In the genomic region with DNA sequence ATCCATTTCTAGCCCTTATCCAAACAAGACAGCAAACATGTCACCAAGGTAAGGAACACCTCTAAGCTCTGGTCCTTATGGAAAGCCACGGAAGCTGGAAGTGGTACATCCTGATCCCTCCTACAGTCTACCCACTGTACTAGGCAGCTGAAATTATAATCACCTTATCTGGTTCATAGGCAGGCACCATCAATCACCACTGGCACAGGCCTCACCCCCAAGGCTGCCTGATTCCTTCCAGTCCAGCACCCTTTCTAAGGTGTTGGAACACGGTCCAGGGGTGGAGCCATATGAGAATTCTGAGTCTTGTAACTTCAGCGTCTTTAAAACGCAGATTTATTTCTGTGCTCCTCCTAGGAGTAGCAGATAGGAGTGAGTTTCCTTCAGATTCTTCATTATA, we compare ENCODE assay signal across 13 mouse cellular contexts. TPM values are rescaled to one million over a fixed set of nuclear protein-coding genes. Genes with fewer than 3 reads are reported as not detected.
DNase-seq lines count a peak whose midpoint lies in the region; ATAC-seq and TF ChIP-seq lines count a peak whose summit lies in the region.
"Had no signal": no experiment of that assay in that cellular context is flagged by ENCODE, and none has a peak within 500 bp of the region (broad histone marks: within the 10 kb centered on the region; RNA-seq: fewer than 3 reads in every experiment).

No protein-coding gene starts in this region.

- H3K4me2 ChIP-seq in intestine, embryonic 15.5 days (replicated peaks), result no peak overlapping the region
- no peak overlapping the region for H3K4me2 ChIP-seq in intestine, postnatal 0 days (replicated peaks; ENCODE audit: low read depth)
- H3K4me2 ChIP-seq in forebrain, postnatal 0 days (ENCODE audit: low read depth), result no peak overlapping the region
- H3K4me2 ChIP-seq in limb, embryonic 14.5 days (replicated peaks; ENCODE audit: low read depth, low read length, severe bottlenecking), result no peak overlapping the region
- no peak overlapping the region for H3K4me2 ChIP-seq in stomach, embryonic 14.5 days (replicated peaks; ENCODE audit: low read depth, low read length)
- H3K4me2 ChIP-seq: liver, embryonic 13.5 days had no signal

- WGBS in intestine, embryonic 15.5 days, result 77% methylated on average over 4 of the region's 4 CpGs
- WGBS in intestine, postnatal 0 days, result 71% methylated on average over 4 of the region's 4 CpGs
- 61% methylated on average over 4 of the region's 4 CpGs for WGBS in forebrain, postnatal 0 days
- 83% methylated on average over 4 of the region's 4 CpGs for WGBS in limb, embryonic 14.5 days
- 67% methylated on average over 4 of the region's 4 CpGs for WGBS in stomach, embryonic 14.5 days

- no peaks in the 10 kb centered on the region for H3K4me1 ChIP-seq in intestine, embryonic 15.5 days (replicated peaks)
- H3K4me1 ChIP-seq in intestine, postnatal 0 days (replicated peaks; ENCODE audit: control insufficient read depth, insufficient read depth, low read length), result 0 out of 2 replicates have a peak, but pooled peaks cover 3% of the 10 kb centered on the region
- H3K4me1 ChIP-seq in forebrain, postnatal 0 days (ENCODE audit: insufficient read depth), result 0 out of 2 replicates have a peak, but pooled peaks cover 10% of the 10 kb centered on the region
- H3K4me1 ChIP-seq in limb, embryonic 14.5 days (ENCODE audit: control insufficient read depth, insufficient read depth, low read length), result peaks cover 22% of the 10 kb centered on the region
- H3K4me1 ChIP-seq in stomach, embryonic 14.5 days (ENCODE audit: control insufficient read depth, insufficient read depth, low read length), result no peaks in the 10 kb centered on the region
- H3K4me1 ChIP-seq: liver, embryonic 13.5 days had no signal

- TF ChIP-seq POLR2A in limb, embryonic 14.5 days (IDR thresholded peaks at IDR 0.05; ENCODE audit: borderline replicate concordance, extremely low read depth, insufficient read depth, insufficient read length), result no peak

- DNase-seq in forebrain, postnatal 0 days, result no peak
- DNase-seq in limb, embryonic 14.5 days (ENCODE audit: low spot score), result no peak
- DNase-seq in thymus, postnatal 0 days (ENCODE audit: low spot score), result no peak
- no peak for DNase-seq in lung, postnatal 36 days
- DNase-seq in ovary, postnatal 36 days (ENCODE audit: low spot score), result no peak
- DNase-seq: kidney, adult 11 months; layer of hippocampus, adult 9-11 months; liver, embryonic 13.5 days; lung, postnatal 4 days had no signal

- H3K27me3 ChIP-seq in intestine, embryonic 15.5 days (replicated peaks), result no peaks in the 10 kb centered on the region
- no peaks in the 10 kb centered on the region for H3K27me3 ChIP-seq in intestine, postnatal 0 days (replicated peaks; ENCODE audit: control insufficient read depth, insufficient read depth, low read length)
- H3K27me3 ChIP-seq in forebrain, postnatal 0 days (ENCODE audit: insufficient read depth, low read length), result no peaks in the 10 kb centered on the region
- no peaks in the 10 kb centered on the region for H3K27me3 ChIP-seq in limb, embryonic 14.5 days (ENCODE audit: control insufficient read depth, insufficient read depth, low read length)
- H3K27me3 ChIP-seq in stomach, embryonic 14.5 days (ENCODE audit: control insufficient read depth, insufficient read depth, low read length), result no peaks in the 10 kb centered on the region

- no peaks in the 10 kb centered on the region for H3K36me3 ChIP-seq in intestine, embryonic 15.5 days
- no peaks in the 10 kb centered on the region for H3K36me3 ChIP-seq in intestine, postnatal 0 days (ENCODE audit: control insufficient read depth, insufficient read depth)
- no peaks in the 10 kb centered on the region for H3K36me3 ChIP-seq in forebrain, postnatal 0 days (ENCODE audit: insufficient read depth)
- no peaks in the 10 kb centered on the region for H3K36me3 ChIP-seq in limb, embryonic 14.5 days (ENCODE audit: control insufficient read depth, insufficient read depth, low read length)
- H3K36me3 ChIP-seq in stomach, embryonic 14.5 days (ENCODE audit: control insufficient read depth, insufficient read depth, low read length), result no peaks in the 10 kb centered on the region
- H3K36me3 ChIP-seq: heart, embryonic 10.5 days; liver, embryonic 13.5 days had no signal

- no peak overlapping the region for H3K9ac ChIP-seq in intestine, embryonic 15.5 days
- H3K9ac ChIP-seq in intestine, postnatal 0 days (ENCODE audit: low read depth, low read length), result no peak overlapping the region
- H3K9ac ChIP-seq in forebrain, postnatal 0 days, result no peak overlapping the region
- H3K9ac ChIP-seq in limb, embryonic 14.5 days (ENCODE audit: low read depth, low read length, severe bottlenecking), result no peak overlapping the region
- no peak overlapping the region for H3K9ac ChIP-seq in stomach, embryonic 14.5 days (replicated peaks; ENCODE audit: low read depth, low read length)
- H3K9ac ChIP-seq: liver, embryonic 13.5 days had no signal

- no peaks in the 10 kb centered on the region for H3K9me3 ChIP-seq in intestine, embryonic 15.5 days
- no peaks in the 10 kb centered on the region for H3K9me3 ChIP-seq in intestine, postnatal 0 days (ENCODE audit: control insufficient read depth)
- no peaks in the 10 kb centered on the region for H3K9me3 ChIP-seq in forebrain, postnatal 0 days (ENCODE audit: low read length)
- no peaks in the 10 kb centered on the region for H3K9me3 ChIP-seq in limb, embryonic 14.5 days (ENCODE audit: control insufficient read depth, low read length)
- H3K9me3 ChIP-seq in stomach, embryonic 14.5 days (ENCODE audit: control insufficient read depth, low read depth, low read length), result no peaks in the 10 kb centered on the region
- H3K9me3 ChIP-seq: heart, embryonic 10.5 days; liver, embryonic 13.5 days had no signal

- H3K4me3 ChIP-seq in intestine, embryonic 15.5 days (replicated peaks), result no peak overlapping the region
- H3K4me3 ChIP-seq in intestine, postnatal 0 days (ENCODE audit: low read depth, low read length), result no peak overlapping the region
- H3K4me3 ChIP-seq in forebrain, postnatal 0 days (ENCODE audit: low read depth, low read length), result no peak overlapping the region
- no peak overlapping the region for H3K4me3 ChIP-seq in limb, embryonic 14.5 days (replicated peaks; ENCODE audit: low read length)
- no peak overlapping the region for H3K4me3 ChIP-seq in stomach, embryonic 14.5 days (ENCODE audit: low read depth, low read length)
- H3K4me3 ChIP-seq: heart, embryonic 10.5 days; liver, embryonic 13.5 days had no signal

- 0 out of 2 replicates have a peak, but pooled peaks have one; percentile 44 for ATAC-seq in intestine, embryonic 15.5 days
- ATAC-seq in intestine, postnatal 0 days, result no peak
- no peak for ATAC-seq in forebrain, postnatal 0 days
- no peak for ATAC-seq in limb, embryonic 14.5 days (ENCODE audit: low FRiP score, low read depth)
- ATAC-seq in stomach, embryonic 14.5 days (ENCODE audit: insufficient number of reproducible peaks, insufficient read depth, low FRiP score, low read depth), result 0 out of 2 replicates have a peak, but pooled peaks have one; percentile 46

- TF ChIP-seq CTCF in intestine, postnatal 0 days (IDR thresholded peaks at IDR 0.05; ENCODE audit: low read depth), result no peak
- no peak for TF ChIP-seq CTCF in forebrain, postnatal 0 days (IDR thresholded peaks at IDR 0.05; ENCODE audit: low read depth)

- H3K27ac ChIP-seq in intestine, embryonic 15.5 days, result no peak overlapping the region
- no peak overlapping the region for H3K27ac ChIP-seq in intestine, postnatal 0 days (ENCODE audit: low read depth, low read length)
- H3K27ac ChIP-seq in forebrain, postnatal 0 days (ENCODE audit: low read depth, low read length), result peak overlapping the region; percentile 75; the same call in 1 of the 2 replicates
- peak overlapping the region; percentile 77 for H3K27ac ChIP-seq in limb, embryonic 14.5 days (replicated peaks; ENCODE audit: low read depth, low read length)
- peak overlapping the region; percentile 6; the same call in 1 of the 2 replicates for H3K27ac ChIP-seq in stomach, embryonic 14.5 days (ENCODE audit: low read length)
- H3K27ac ChIP-seq: liver, embryonic 13.5 days had no signal

RNA-seq across cellular contexts. Expression of a gene that starts 32.5 kb away (rescaled TPM):
- 58.1 and 62.9 TPM in 2 replicates for polyA plus RNA-seq in intestine, embryonic 15.5 days (2015; fragmentation: Nextera tagmentation; extraction: Ambion mirVana)
- 36.0 and 36.6 TPM in 2 replicates for polyA plus RNA-seq in intestine, postnatal 0 days (2015; fragmentation: Nextera tagmentation; extraction: Ambion mirVana)
- 50.2 and 64.7 TPM in 2 replicates for total RNA-seq in forebrain, postnatal 0 days (2014; rRNA removed)
- 47.7 and 48.7 TPM in 2 replicates for polyA plus RNA-seq in forebrain, postnatal 0 days (2015; fragmentation: Nextera tagmentation; extraction: Ambion mirVana)
- 18.8 and 25.1 TPM in 2 replicates for polyA plus RNA-seq in limb, embryonic 14.5 days (2012; rRNA removed)
- 36.7 and 38.7 TPM in 2 replicates for polyA plus RNA-seq in limb, embryonic 14.5 days (2014; fragmentation: Nextera tagmentation; extraction: Ambion mirVana)
- polyA plus RNA-seq in stomach, embryonic 14.5 days (2014; fragmentation: Nextera tagmentation; extraction: Ambion mirVana), result 42.6 and 47.0 TPM in 2 replicates
- 67.9 and 68.5 TPM in 2 replicates for polyA plus RNA-seq in thymus, postnatal 0 days (2015; fragmentation: Nextera tagmentation; extraction: Ambion mirVana)

Comparison
In these comparisons a context has a peak if more than half of its experiments do, and no peak if none do; other contexts are left out.
1. ATAC-seq: peak in intestine, embryonic 15.5 days (single experiment) and stomach, embryonic 14.5 days (single experiment); none in intestine, postnatal 0 days (single experiment), forebrain, postnatal 0 days (single experiment) and limb, embryonic 14.5 days (single experiment).
2. H3K27ac ChIP-seq: peak in forebrain, postnatal 0 days (single experiment), limb, embryonic 14.5 days (single experiment) and stomach, embryonic 14.5 days (single experiment); none in intestine, embryonic 15.5 days (single experiment) and intestine, postnatal 0 days (single experiment).